Mouse (Mus musculus): ENCODE data around the gene Large2.

DNA sequence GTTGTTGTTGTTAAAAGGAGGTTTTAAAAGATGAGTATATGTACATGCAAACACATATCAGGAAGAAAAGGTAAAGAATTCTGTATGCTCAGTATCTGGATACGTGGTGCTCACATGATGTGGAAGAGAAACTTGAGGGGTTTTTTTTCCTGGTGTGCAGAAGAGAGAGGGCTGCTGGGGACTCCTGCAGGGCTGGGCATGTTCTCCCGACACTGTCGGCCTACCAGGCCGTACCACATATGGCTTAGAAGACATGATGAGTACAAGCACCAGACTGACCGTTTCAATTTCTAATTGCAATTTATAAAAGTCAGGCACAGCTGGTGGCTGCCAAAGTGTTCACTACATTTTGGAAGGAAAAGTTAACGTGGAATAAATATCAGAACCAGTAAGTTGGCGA lies 49.0 kb downstream of the Large2 start:
- TF ChIP-seq CTCF (IDR thresholded peaks at IDR 0.05; ENCODE audit: extremely low read depth, insufficient read depth, insufficient read length, insufficient replicate concordance) (no peak), POLR2A (IDR thresholded peaks at IDR 0.05; ENCODE audit: low read depth, low read length) (no peak)
